Mouse (Mus musculus) natural killer cell, adult 2 months (primary cell): Measurements from ENCODE around the gene Olfr1026.

ENCODE experiments used
- DNase-seq, 2 experiments: peaks; one replicate each; pipeline ENCODE4 v3.0.0; 2022; ENCODE audit warnings: low spot score in 2 of 2

Olfr1026 gene

GRCm38 (mm10) chr2:85921258-85921657, at the start of gene Olfr1026:
Gene Olfr1026, plus strand, starts transcription at chr2:85921558.
- DNase-seq = no peak

GRCm38 (mm10) chr2:85885340-85885739, 36.0 kb upstream of the Olfr1026 start, which contains the start of gene Olfr1023:
Gene Olfr1023, plus strand, starts transcription at chr2:85885640.
- DNase-seq = no peak

DNA sequence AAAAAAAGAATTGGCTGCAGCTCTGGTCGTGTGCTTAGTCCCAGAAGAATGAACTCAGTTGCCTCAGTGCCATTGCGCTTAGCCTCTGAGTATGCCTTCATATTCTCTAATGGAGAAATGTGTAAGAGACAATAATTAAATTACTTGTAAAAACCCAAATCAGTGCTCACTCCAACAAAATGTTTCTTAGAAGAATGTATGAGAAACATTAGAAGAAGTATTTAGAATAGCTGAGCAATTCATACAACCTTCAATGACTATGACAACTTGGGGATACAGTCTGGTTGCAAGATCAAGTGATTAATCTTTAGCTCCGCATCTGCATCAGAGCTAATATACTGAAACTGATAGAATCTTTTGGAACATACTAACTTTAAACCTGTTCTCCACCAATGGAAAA, 16.4 kb upstream of the Olfr1026 start, which contains the start of gene Olfr1024:
Gene Olfr1024 (minus strand): TSS at position 101 of the 400 bp plus-strand sequence.
- no peak for DNase-seq

DNA sequence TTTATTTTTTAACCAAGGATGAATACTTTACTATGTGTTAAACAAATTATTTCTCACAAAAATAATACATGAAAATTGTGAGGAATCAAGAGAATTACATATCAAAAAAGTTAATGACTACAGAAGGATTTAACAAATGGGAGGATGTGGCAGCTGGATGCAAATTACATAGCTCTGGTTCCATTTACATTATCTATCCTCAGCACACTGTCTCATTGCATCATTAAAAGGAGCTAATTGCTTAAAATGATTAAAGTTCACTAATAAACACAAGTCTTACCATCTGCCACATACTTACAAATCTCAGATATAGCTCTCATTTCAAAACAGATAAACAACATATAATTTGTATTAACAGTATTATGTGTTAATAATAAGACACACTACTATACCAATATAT, 8.2 kb upstream of the Olfr1026 start:
- no peak for DNase-seq

DNA sequence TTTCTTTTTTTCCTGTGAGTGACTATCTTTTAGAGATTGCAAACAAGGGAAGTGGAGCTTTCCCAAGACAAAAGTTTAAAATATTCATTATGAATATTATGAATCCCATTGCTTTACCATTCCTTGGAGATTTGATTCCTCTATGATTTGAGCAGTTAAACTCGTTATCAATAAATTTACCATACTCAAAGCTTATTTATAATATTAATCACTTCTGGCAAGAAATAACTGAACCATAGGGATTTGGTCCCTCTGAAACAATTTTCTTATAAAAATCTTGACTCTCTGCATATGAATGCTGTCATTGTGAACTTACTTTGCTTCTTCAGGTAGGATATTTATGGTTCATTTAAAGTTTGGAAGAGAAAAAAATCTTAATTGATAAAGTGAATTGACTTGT, 6.5 kb upstream of the Olfr1026 start, which contains the start of gene Olfr1025-ps1:
Gene Olfr1025-ps1 (plus strand): TSS at position 301 of the 400 bp plus-strand sequence.
- DNase-seq = no peak

DNA sequence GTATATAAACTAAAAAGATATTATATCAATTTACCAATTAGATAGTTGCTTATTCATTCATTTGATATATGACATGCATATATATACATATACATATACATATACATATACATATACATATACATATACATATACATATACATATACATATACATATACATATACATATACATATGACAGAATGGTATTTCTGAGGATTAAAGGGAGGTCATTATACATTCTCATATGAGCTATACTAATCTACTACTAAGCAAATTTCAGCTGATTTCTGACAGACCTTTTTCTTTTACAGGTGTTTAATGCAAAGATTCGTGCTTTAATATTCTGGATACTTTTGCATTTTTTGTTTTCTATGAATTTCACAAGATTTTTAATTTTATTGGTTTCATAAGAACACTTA, 28.8 kb downstream of the Olfr1026 start, which contains the start of gene Olfr1028:
Gene Olfr1028 (plus strand): TSS at position 301 of the 400 bp plus-strand sequence.
- DNase-seq = no peak

DNA sequence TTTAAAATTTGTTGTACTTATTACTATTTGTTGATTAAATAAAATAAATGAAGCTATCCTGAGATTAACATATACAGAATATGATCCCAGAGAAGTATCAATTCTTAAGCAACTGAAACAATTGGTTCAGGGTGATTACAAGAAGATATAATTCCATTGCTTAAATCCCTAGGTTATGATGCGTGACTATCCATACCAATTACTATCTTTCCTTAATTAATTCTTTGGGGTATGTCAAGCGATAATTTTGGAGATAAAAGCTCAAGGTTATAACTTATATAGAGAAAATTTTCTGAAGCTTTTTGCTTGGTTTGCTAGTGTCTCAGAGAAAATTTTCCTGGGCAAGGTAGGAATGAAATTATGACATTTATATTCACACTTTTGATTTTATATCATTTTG, 52.2 kb downstream of the Olfr1026 start, which contains the start of gene Olfr1029:
Gene Olfr1029 (plus strand): TSS at position 301 of the 400 bp plus-strand sequence.
- DNase-seq = no peak
